21 mouse cellular contexts compared by ENCODE assay signal in the genomic region with DNA sequence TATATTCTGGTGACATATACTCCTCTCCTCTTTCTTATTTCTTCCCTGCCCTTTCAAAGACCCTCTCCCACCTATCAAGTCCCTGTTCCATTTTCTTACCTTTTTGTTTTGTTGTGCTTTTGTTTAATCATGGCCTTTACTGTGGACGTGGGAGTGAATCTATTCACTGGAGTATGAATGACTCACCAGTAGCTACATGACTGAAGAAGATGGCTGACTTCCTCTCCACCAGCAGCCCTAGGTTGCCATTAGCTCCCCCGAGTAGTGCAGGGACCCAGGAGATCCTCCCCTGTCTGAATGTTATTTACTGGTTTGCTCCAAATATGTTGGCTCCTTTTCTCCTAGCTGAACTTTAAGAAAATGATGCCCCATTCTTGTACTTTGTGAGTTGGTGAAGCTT.
DNase-seq lines count a peak whose midpoint lies in the region; ATAC-seq and TF ChIP-seq lines count a peak whose summit lies in the region.
"Had no signal": no experiment of that assay in that cellular context is flagged by ENCODE, and none has a peak within 500 bp of the region (broad histone marks: within the 10 kb centered on the region; RNA-seq: fewer than 3 reads in every experiment).

No protein-coding gene starts in this region.

- H3K27ac ChIP-seq in hindbrain, embryonic 10.5 days, result no peak overlapping the region
- H3K27ac ChIP-seq in liver, postnatal 0 days (ENCODE audit: low read depth), result no peak overlapping the region
- H3K27ac ChIP-seq: embryonic facial prominence, embryonic 12.5 days; embryonic facial prominence, embryonic 15.5 days; forebrain, embryonic 15.5 days; hindbrain, embryonic 14.5 days; hindbrain, postnatal 0 days had no signal

- no peak overlapping the region for H3K4me2 ChIP-seq in liver, postnatal 0 days (ENCODE audit: low read depth, low read length)
- H3K4me2 ChIP-seq: embryonic facial prominence, embryonic 12.5 days; embryonic facial prominence, embryonic 15.5 days; forebrain, embryonic 15.5 days; heart, embryonic 11.5 days; hindbrain, embryonic 14.5 days had no signal

- H3K9me3 ChIP-seq in hindbrain, embryonic 10.5 days, result no peaks in the 10 kb centered on the region
- no peaks in the 10 kb centered on the region for H3K9me3 ChIP-seq in liver, postnatal 0 days (ENCODE audit: low read length)
- H3K9me3 ChIP-seq: embryonic facial prominence, embryonic 12.5 days; embryonic facial prominence, embryonic 15.5 days; forebrain, embryonic 15.5 days had no signal

- H3K4me3 ChIP-seq in hindbrain, embryonic 10.5 days, result no peak overlapping the region
- no peak overlapping the region for H3K4me3 ChIP-seq in liver, postnatal 0 days (ENCODE audit: low read depth, low read length)
- H3K4me3 ChIP-seq: embryonic facial prominence, embryonic 12.5 days; embryonic facial prominence, embryonic 15.5 days; forebrain, embryonic 15.5 days had no signal

- no peak overlapping the region for H3K9ac ChIP-seq in liver, postnatal 0 days (replicated peaks)
- H3K9ac ChIP-seq: embryonic facial prominence, embryonic 12.5 days; embryonic facial prominence, embryonic 15.5 days; forebrain, embryonic 15.5 days; hindbrain, embryonic 14.5 days had no signal

- WGBS in hindbrain, embryonic 10.5 days, result 76% methylated on average over 2 of the region's 2 CpGs
- WGBS in liver, postnatal 0 days (ENCODE audit: insufficient replicate concordance), result 68% methylated on average over 2 of the region's 2 CpGs

- H3K27me3 ChIP-seq in hindbrain, embryonic 10.5 days (ENCODE audit: insufficient read depth, poor library complexity, severe bottlenecking), result no peaks in the 10 kb centered on the region
- H3K27me3 ChIP-seq in liver, postnatal 0 days (ENCODE audit: insufficient read depth, low read length), result no peaks in the 10 kb centered on the region
- H3K27me3 ChIP-seq: embryonic facial prominence, embryonic 12.5 days; embryonic facial prominence, embryonic 15.5 days; forebrain, embryonic 15.5 days had no signal

- no peak for TF ChIP-seq CTCF in liver, postnatal 0 days (IDR thresholded peaks at IDR 0.05; ENCODE audit: low read depth)

- DNase-seq in 416B (ENCODE audit: low read depth), result peak; percentile 29
- no peak for DNase-seq in ovary, adult 18-20 months (ENCODE audit: low spot score)
- DNase-seq in hindbrain, embryonic 10.5 days (ENCODE audit: low spot score), result no peak
- DNase-seq in liver, postnatal 0 days, result no peak
- DNase-seq: adrenal gland, postnatal 10 days; adrenal gland, postnatal 36 days; cerebellum, adult 11 months; cerebellum, adult 2 months; cerebellum, adult 9-11 months; cerebellum, postnatal 25 days; gastrocnemius, postnatal 25 days; kidney, adult 2 months had no signal

- no peak for TF ChIP-seq EP300 in liver, postnatal 0 days (IDR thresholded peaks at IDR 0.05; ENCODE audit: low read depth)

- H3K4me1 ChIP-seq in hindbrain, embryonic 10.5 days (replicated peaks), result no peaks in the 10 kb centered on the region
- peaks cover 3% of the 10 kb centered on the region; the same call in 1 of the 2 replicates for H3K4me1 ChIP-seq in liver, postnatal 0 days (ENCODE audit: insufficient read depth)
- H3K4me1 ChIP-seq: embryonic facial prominence, embryonic 12.5 days; embryonic facial prominence, embryonic 15.5 days; forebrain, embryonic 15.5 days had no signal

- peaks cover 42% of the 10 kb centered on the region for H3K36me3 ChIP-seq in hindbrain, embryonic 10.5 days
- H3K36me3 ChIP-seq in liver, postnatal 0 days (replicated peaks; ENCODE audit: insufficient read depth, low read length), result peaks cover 31% of the 10 kb centered on the region

- peak; percentile 74 for ATAC-seq in CD4-positive, CD25-positive, alpha-beta regulatory T cell, adult 4 months
- ATAC-seq in activated CD4-positive, CD25-positive, alpha-beta regulatory T cell, adult 4 months, result peak; percentile 40
- ATAC-seq in liver, postnatal 0 days, result no peak
- ATAC-seq: forebrain, embryonic 15.5 days; hindbrain, postnatal 0 days; intestine, postnatal 0 days had no signal
